Mouse (Mus musculus) myocyte (in vitro differentiated cells): ENCODE data around the gene Tex261.

Source experiments
- E2F4 ChIP-seq: IDR thresholded peaks from one replicate; pipeline ENCODE4 v1.6.1; 2011; ENCODE audit warnings: mild to moderate bottlenecking, control low read depth, moderate library complexity; ENCODE audit not compliant: insufficient read depth
- MYOG ChIP-seq, 3 experiments: IDR thresholded peaks; one replicate each; pipeline ENCODE4 v1.6.1; 2011; ENCODE audit warnings: control low read depth in 2 of 3, low read depth in 2 of 3, mild to moderate bottlenecking in 2 of 3; ENCODE audit not compliant: insufficient read length in 2 of 3, control insufficient read depth in 1 of 3, insufficient read depth in 1 of 3
- POLR2A ChIP-seq: IDR thresholded peaks from one replicate; pipeline ENCODE4 v1.6.1; 2011; ENCODE audit warnings: low read depth, mild to moderate bottlenecking, control low read depth, moderate library complexity; ENCODE audit not compliant: insufficient read length
- TCF3 ChIP-seq: IDR thresholded peaks from one replicate; pipeline ENCODE4 v1.6.1; 2011; ENCODE audit warnings: low read depth, control low read depth; ENCODE audit not compliant: insufficient read length
- USF1 ChIP-seq: IDR thresholded peaks from one replicate; pipeline ENCODE4 v1.6.1; 2011; ENCODE audit warnings: low read depth, mild to moderate bottlenecking, control low read depth, moderate library complexity

GRCm38 (mm10) chr6:83779026-83779425 lies 3.4 kb upstream of the Tex261 start:
- no peak for TF ChIP-seq POLR2A
- TF ChIP-seq E2F4 = no peak
- TF ChIP-seq MYOG (IDR thresholded peaks at IDR 0.05; ENCODE audit: control insufficient read depth in 1 of 3, insufficient read depth in 1 of 3, insufficient read length in 2 of 3, low read depth in 2 of 3) = no peak
- no peak for TF ChIP-seq USF1
- TF ChIP-seq TCF3 = no peak
